Mouse (Mus musculus): ENCODE results near the gene Hoga1. TPM values are rescaled to one million over a fixed set of nuclear protein-coding genes. Genes with fewer than 3 reads are reported as not detected.

Gene Hoga1
- polyA plus RNA-seq, 1 experiment from 2014 or later = 1.2 TPM

- H3K4me3 ChIP-seq (ENCODE audit: low read depth, low read length) = no peak overlapping the region
- no peak overlapping the region for H3K9ac ChIP-seq (ENCODE audit: low read length)
- no peaks in the 10 kb centered on the region for H3K4me1 ChIP-seq (ENCODE audit: control insufficient read depth, insufficient read depth, low read length)
- H3K36me3 ChIP-seq (ENCODE audit: control insufficient read depth, insufficient read depth, low read length) = peaks cover 12% of the 10 kb centered on the region
- no peak overlapping the region for H3K4me2 ChIP-seq
- no peak for DNase-seq (ENCODE audit: low spot score, missing footprints)
- no peaks in the 10 kb centered on the region for H3K9me3 ChIP-seq (ENCODE audit: control insufficient read depth, low read length)
- no peak overlapping the region for H3K27ac ChIP-seq (ENCODE audit: low read depth, low read length)
- WGBS = 88% methylated on average over 5 of the region's 5 CpGs
- no peaks in the 10 kb centered on the region for H3K27me3 ChIP-seq (ENCODE audit: control insufficient read depth, insufficient read depth, low read length)
- ATAC-seq (ENCODE audit: low FRiP score) = no peak
Measured at GRCm38 (mm10) chr19:42118596-42118995, 73.2 kb downstream of the Hoga1 start.

GRCm38 (mm10) chr19:42120451-42120850 lies 75.0 kb downstream of the Hoga1 start:
- peaks cover 12% of the 10 kb centered on the region for H3K36me3 ChIP-seq (ENCODE audit: control insufficient read depth, insufficient read depth, low read length)
- 92% methylated on average over 8 of the region's 8 CpGs for WGBS
- H3K27me3 ChIP-seq (ENCODE audit: control insufficient read depth, insufficient read depth, low read length) = no peaks in the 10 kb centered on the region
- ATAC-seq (ENCODE audit: low FRiP score) (no peak), DNase-seq (ENCODE audit: low spot score, missing footprints) (no peak)
- no peak overlapping the region for H3K27ac ChIP-seq (ENCODE audit: low read depth, low read length)
- no peaks in the 10 kb centered on the region for H3K9me3 ChIP-seq (ENCODE audit: control insufficient read depth, low read length)
- no peak overlapping the region for H3K9ac ChIP-seq (ENCODE audit: low read length)
- H3K4me3 ChIP-seq (ENCODE audit: low read depth, low read length) = no peak overlapping the region
- H3K4me1 ChIP-seq (ENCODE audit: control insufficient read depth, insufficient read depth, low read length) = no peaks in the 10 kb centered on the region
- no peak overlapping the region for H3K4me2 ChIP-seq

Other genes starting within 250 kb of the Hoga1 start
- gene Arhgap19, start 243.6 kb upstream of the Hoga1 start, polyA plus RNA-seq (2014; fragmentation: Nextera tagmentation; extraction: Ambion mirVana) = 36.6 and 38.8 TPM in 2 replicates
- 9.7 and 10.1 TPM in 2 replicates for gene Frat1, start 215.6 kb upstream of the Hoga1 start, polyA plus RNA-seq (2014; fragmentation: Nextera tagmentation; extraction: Ambion mirVana)
- gene Frat2, start 197.5 kb upstream of the Hoga1 start, polyA plus RNA-seq (2014; fragmentation: Nextera tagmentation; extraction: Ambion mirVana) = 6.6 and 7.2 TPM in 2 replicates
- gene Rrp12, start 149.4 kb upstream of the Hoga1 start, polyA plus RNA-seq (2014; fragmentation: Nextera tagmentation; extraction: Ambion mirVana) = 13.2 and 14.7 TPM in 2 replicates
- 730 and 785 TPM in 2 replicates for gene Pgam1, start 133.7 kb upstream of the Hoga1 start, polyA plus RNA-seq (2014; fragmentation: Nextera tagmentation; extraction: Ambion mirVana)
- 75.0 and 82.1 TPM in 2 replicates for gene Exosc1, start 112.2 kb upstream of the Hoga1 start, polyA plus RNA-seq (2014; fragmentation: Nextera tagmentation; extraction: Ambion mirVana)
- gene Zdhhc16, start 112.1 kb upstream of the Hoga1 start, polyA plus RNA-seq (2014; fragmentation: Nextera tagmentation; extraction: Ambion mirVana) = 64.0 and 64.7 TPM in 2 replicates
- 27.0 and 33.4 TPM in 2 replicates for gene Mms19, start 64.5 kb upstream of the Hoga1 start, polyA plus RNA-seq (2014; fragmentation: Nextera tagmentation; extraction: Ambion mirVana)
- gene Ubtd1, start 63.8 kb upstream of the Hoga1 start, polyA plus RNA-seq (2014; fragmentation: Nextera tagmentation; extraction: Ambion mirVana) = 6.9 and 7.0 TPM in 2 replicates
- gene Ankrd2, start 9.6 kb upstream of the Hoga1 start, polyA plus RNA-seq (2014; fragmentation: Nextera tagmentation; extraction: Ambion mirVana) = not detected in 2 replicates
- gene 4933411K16Rik, start 6.6 kb downstream of the Hoga1 start, polyA plus RNA-seq (2014; fragmentation: Nextera tagmentation; extraction: Ambion mirVana) = 0.10 TPM in 1 of 2 replicates, not detected in the other
- gene Morn4, start 40.7 kb downstream of the Hoga1 start, polyA plus RNA-seq (2014; fragmentation: Nextera tagmentation; extraction: Ambion mirVana) = 65.1 and 65.6 TPM in 2 replicates
- gene Pi4k2a, start 44.9 kb downstream of the Hoga1 start, polyA plus RNA-seq (2014; fragmentation: Nextera tagmentation; extraction: Ambion mirVana) = 19.9 and 22.1 TPM in 2 replicates
- gene Avpi1, start 83.4 kb downstream of the Hoga1 start, polyA plus RNA-seq (2014; fragmentation: Nextera tagmentation; extraction: Ambion mirVana) = 11.1 and 12.9 TPM in 2 replicates
- 5.3 and 5.9 TPM in 2 replicates for gene Marveld1, start 101.8 kb downstream of the Hoga1 start, polyA plus RNA-seq (2014; fragmentation: Nextera tagmentation; extraction: Ambion mirVana)
- 15.6 and 16.2 TPM in 2 replicates for gene Zfyve27, start 118.3 kb downstream of the Hoga1 start, polyA plus RNA-seq (2014; fragmentation: Nextera tagmentation; extraction: Ambion mirVana)
- 0.11 and 0.14 TPM in 2 replicates for gene Sfrp5, start 156.6 kb downstream of the Hoga1 start, polyA plus RNA-seq (2014; fragmentation: Nextera tagmentation; extraction: Ambion mirVana)
- 2.3 and 2.8 TPM in 2 replicates for gene Golga7b, start 202.0 kb downstream of the Hoga1 start, polyA plus RNA-seq (2014; fragmentation: Nextera tagmentation; extraction: Ambion mirVana)